Mouse (Mus musculus) lung, postnatal 0 days (tissue): Measurements from ENCODE around the gene Dnaja2. TPM values are rescaled to one million over a fixed set of nuclear protein-coding genes. Genes with fewer than 3 reads are reported as not detected.

Source experiments
- ATAC-seq: fragments of 200-750 bp; cut with Nextera tagmentation; 2 replicates; pipeline ENCODE4 v1.8.0; 2017; ENCODE audit warnings: moderate library complexity
- DNase-seq: peaks from one replicate; pipeline ENCODE4 v3.0.0-alpha.2; 2016; ENCODE audit warnings: low spot score
- H3K27ac ChIP-seq: fragments of 300-500 bp; sonication (generic); 2 replicates; pipeline ENCODE4 v1.5.1; 2014; ENCODE audit warnings: antibody characterized with exemption, mild to moderate bottlenecking, low read length, mixed read lengths
- H3K27me3 ChIP-seq: fragments of 300-500 bp; sonication (generic); replicated peaks from 2 replicates; pipeline ENCODE4 v1.6.1; 2014; ENCODE audit warnings: low read length, mixed read lengths; ENCODE audit not compliant: insufficient read depth
- H3K36me3 ChIP-seq: fragments of 300-500 bp; sonication (generic); 2 replicates; pipeline ENCODE4 v1.6.1; 2014; ENCODE audit warnings: low read length, mixed read lengths; ENCODE audit not compliant: insufficient read depth
- H3K4me1 ChIP-seq: fragments of 300-500 bp; sonication (generic); 2 replicates; pipeline ENCODE4 v1.6.1; 2014; ENCODE audit warnings: antibody characterized with exemption, low read depth, low read length, mixed read lengths; ENCODE audit not compliant: insufficient read depth
- H3K4me2 ChIP-seq: fragments of 300-500 bp; sonication (generic); replicated peaks from 2 replicates; pipeline ENCODE4 v1.6.1; 2014; ENCODE audit warnings: low read depth, mild to moderate bottlenecking, low read length, moderate library complexity, mixed read lengths
- H3K4me3 ChIP-seq: fragments of 300-500 bp; sonication (generic); 2 replicates; pipeline ENCODE4 v1.5.1; 2014; ENCODE audit warnings: low read depth, low read length
- H3K9ac ChIP-seq: fragments of 300-500 bp; sonication (generic); replicated peaks from 2 replicates; pipeline ENCODE4 v1.6.1; 2014; ENCODE audit warnings: low read depth, mild to moderate bottlenecking
- H3K9me3 ChIP-seq: fragments of 300-500 bp; sonication (generic); 2 replicates; pipeline ENCODE4 v1.6.1; 2016; ENCODE audit warnings: low read length, mixed read lengths
- CTCF ChIP-seq: IDR thresholded peaks from 2 replicates; pipeline ENCODE4 v1.5.1; 2016; ENCODE audit warnings: antibody characterized with exemption, mild to moderate bottlenecking
- EP300 ChIP-seq: IDR thresholded peaks from 2 replicates; pipeline ENCODE4 v1.6.1; 2016; ENCODE audit warnings: antibody characterized with exemption, mild to moderate bottlenecking, control low read depth
- WGBS: fragments of 180-500 bp; shearing (Covaris S2); extraction: QIAGEN DNeasy Blood & Tissue Kit; methylation state at CpG from one replicate; pipeline ENCODE4 v1.1.7; 2014; 5-methylcytosine and 5-hydroxymethylcytosine counted together
- polyA plus RNA-seq: library from polyadenylated mRNA; unstranded; fragments of >200 nt; fragmentation: Nextera tagmentation; extraction: Ambion mirVana; gene quantifications from 2 replicates; pipeline ENCODE4 v1.2.1, GENCODE M21; 2015

Gene Dnaja2
- polyA plus RNA-seq, 1 experiment from 2014 or later: 95.7 TPM

GRCm38 (mm10) chr8:85559966-85560365 is 4.8 kb upstream of the Dnaja2 start:
- WGBS: 47% methylated on average over 2 of the region's 2 CpGs
- H3K4me2 ChIP-seq: no peak overlapping the region
- ATAC-seq: no peak

GRCm38 (mm10) chr8:85559201-85559600 is 4.1 kb upstream of the Dnaja2 start:
- Histone ChIP-seq H3K4me1 (no peaks in the 10 kb centered on the region), H3K27me3 (no peaks in the 10 kb centered on the region), H3K4me3 (no peak overlapping the region), H3K9ac (no peak overlapping the region), H3K4me2 (no peak overlapping the region), H3K27ac (no peak overlapping the region), H3K36me3 (no peaks in the 10 kb centered on the region), H3K9me3 (no peaks in the 10 kb centered on the region)
- no peak for TF ChIP-seq CTCF
- no peak for TF ChIP-seq EP300
- 86% methylated on average over 1 of the region's 1 CpGs for WGBS
- DNase-seq (no peak), ATAC-seq (no peak)

More at GRCm38 (mm10) chr8:85559966-85560365, 4.8 kb upstream of the Dnaja2 start:
- Histone ChIP-seq H3K36me3 (no peaks in the 10 kb centered on the region), H3K9me3 (no peaks in the 10 kb centered on the region), H3K9ac (no peak overlapping the region), H3K27ac (no peak overlapping the region), H3K4me3 (no peak overlapping the region), H3K27me3 (no peaks in the 10 kb centered on the region), H3K4me1 (no peaks in the 10 kb centered on the region)
- TF ChIP-seq CTCF: no peak
- no peak for TF ChIP-seq EP300
- DNase-seq: no peak

GRCm38 (mm10) chr8:85557601-85557986 is 2.5 kb upstream of the Dnaja2 start:
- no peak for ATAC-seq

GRCm38 (mm10) chr8:85556986-85557600 is 1.9 kb upstream of the Dnaja2 start:
- Histone ChIP-seq H3K4me1 (no peaks in the 10 kb centered on the region), H3K4me3 (no peak overlapping the region), H3K36me3 (no peaks in the 10 kb centered on the region), H3K9ac (no peak overlapping the region), H3K9me3 (no peaks in the 10 kb centered on the region), H3K27me3 (no peaks in the 10 kb centered on the region), H3K4me2 (no peak overlapping the region), H3K27ac (no peak overlapping the region)
- ATAC-seq (no peak), DNase-seq (no peak)
- 82% methylated on average over 2 of the region's 2 CpGs for WGBS
- TF ChIP-seq CTCF (no peak), EP300 (no peak)

More at GRCm38 (mm10) chr8:85557601-85557986, 2.5 kb upstream of the Dnaja2 start:
- Histone ChIP-seq H3K4me2 (no peak overlapping the region), H3K36me3 (no peaks in the 10 kb centered on the region), H3K27ac (no peak overlapping the region), H3K4me3 (no peak overlapping the region), H3K4me1 (no peaks in the 10 kb centered on the region), H3K27me3 (no peaks in the 10 kb centered on the region), H3K9me3 (no peaks in the 10 kb centered on the region), H3K9ac (no peak overlapping the region)
- 51% methylated on average over 3 of the region's 3 CpGs for WGBS
- TF ChIP-seq EP300 (no peak), CTCF (no peak)
- DNase-seq: peak; percentile 27

- Histone ChIP-seq H3K36me3 (0 out of 2 replicates have a peak, but pooled peaks cover 6% of the 10 kb centered on the region), H3K4me2 (peak overlapping the region; percentile 82), H3K4me3 (peak overlapping the region; percentile 92), H3K27me3 (no peaks in the 10 kb centered on the region), H3K4me1 (no peaks in the 10 kb centered on the region), H3K9ac (peak overlapping the region; percentile 90), H3K9me3 (no peaks in the 10 kb centered on the region), H3K27ac (peak overlapping the region; percentile 99)
- TF ChIP-seq EP300: no peak
- TF ChIP-seq CTCF: no peak
- ATAC-seq (peak; percentile 90), DNase-seq (peak; percentile 67)
- WGBS: under 1% methylated on average over 47 of the region's 66 CpGs
Measured at GRCm38 (mm10) chr8:85554391-85555180, 558 bp downstream of the Dnaja2 start.

GRCm38 (mm10) chr8:85551934-85552333 is 3.2 kb downstream of the Dnaja2 start:
- TF ChIP-seq CTCF (no peak), EP300 (no peak)
- 94% methylated on average over 1 of the region's 1 CpGs for WGBS
- ATAC-seq: no peak

More at GRCm38 (mm10) chr8:85551934-85552333, 3.2 kb downstream of the Dnaja2 start:
- Histone ChIP-seq H3K4me1 (no peaks in the 10 kb centered on the region), H3K9ac (no peak overlapping the region), H3K9me3 (no peaks in the 10 kb centered on the region), H3K4me2 (no peak overlapping the region), H3K27ac (no peak overlapping the region), H3K4me3 (no peak overlapping the region), H3K36me3 (peaks cover 12% of the 10 kb centered on the region; the same call in 1 of the 2 replicates), H3K27me3 (no peaks in the 10 kb centered on the region)
- DNase-seq: no peak
